Mouse (Mus musculus): ENCODE measurements around the gene Bbox1. TPM values are rescaled to one million over a fixed set of nuclear protein-coding genes. Genes with fewer than 3 reads are reported as not detected.

Bbox1 gene
- total RNA-seq (2023) = not detected

DNA sequence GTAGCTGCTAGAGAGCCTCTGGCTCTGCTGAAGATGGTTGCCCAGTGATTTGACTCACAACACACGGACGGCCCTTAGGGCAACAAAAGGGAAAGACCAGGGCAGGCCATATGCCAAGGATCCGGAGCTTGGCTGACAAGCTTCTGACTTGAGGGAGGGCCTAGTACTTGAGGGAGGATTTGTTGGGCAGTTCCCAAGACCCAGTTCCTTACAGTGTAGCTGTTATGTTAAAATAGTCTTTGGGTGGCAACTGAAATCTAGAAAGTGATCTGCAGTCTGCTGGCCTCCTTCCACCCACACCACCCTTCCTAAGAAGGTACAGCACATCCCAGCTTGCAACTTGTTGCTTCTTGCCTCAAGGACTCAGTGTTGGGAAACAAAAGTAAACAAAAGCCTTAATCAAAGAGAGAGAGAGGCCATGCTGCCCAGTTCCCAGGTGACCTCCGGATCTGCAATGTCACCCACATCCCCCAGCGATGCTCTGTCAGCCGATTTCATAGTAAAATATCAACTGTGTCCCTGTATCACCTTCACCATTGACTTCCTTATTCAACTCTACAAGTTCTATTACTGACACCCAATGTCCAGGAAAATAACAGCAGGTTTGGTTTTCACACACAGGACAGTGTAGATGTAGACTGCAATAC lies at the start of gene Bbox1:
Bbox1 (minus strand) TSS at position 52 of the 647 bp plus-strand sequence.

DNA sequence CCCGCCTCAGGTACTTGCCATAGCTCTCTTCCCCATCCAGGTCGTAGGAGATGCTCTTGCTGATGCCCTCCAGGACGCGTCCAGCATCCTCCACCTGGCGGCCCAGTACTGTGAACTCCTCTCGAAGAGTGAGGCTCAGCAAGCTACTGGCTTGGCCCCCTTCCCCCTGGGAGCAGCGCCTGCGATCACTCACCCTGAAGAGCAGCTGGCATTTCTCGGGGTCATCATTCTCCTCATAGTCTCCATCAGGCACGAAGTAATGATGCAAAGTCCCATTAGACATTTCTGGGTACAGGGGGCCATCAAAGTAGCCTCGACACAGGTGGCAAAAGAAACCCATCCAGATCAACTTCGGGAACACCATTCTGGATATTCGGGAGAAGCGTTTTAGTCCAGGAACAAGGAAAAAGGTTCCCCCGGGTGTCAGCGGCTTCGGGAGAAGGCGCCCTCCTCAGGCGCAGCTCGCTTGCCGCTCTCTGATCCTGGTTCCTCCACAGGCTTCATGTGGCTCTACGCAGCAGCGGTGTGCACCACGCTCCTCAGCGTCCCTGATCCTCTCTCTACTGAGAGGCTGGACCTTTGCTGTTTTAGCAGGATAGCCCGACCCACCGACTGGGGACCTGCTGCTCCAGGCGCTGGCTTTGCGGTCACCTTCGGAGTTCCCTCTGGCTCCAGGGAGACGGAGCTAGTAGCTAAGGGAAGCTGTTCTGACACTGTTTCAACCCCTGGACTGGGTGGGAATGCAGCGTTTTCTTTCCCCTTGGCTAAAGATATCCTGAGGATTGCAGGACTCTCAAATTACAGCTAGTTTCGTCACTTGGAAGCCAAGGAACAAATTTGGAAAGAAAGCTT lies 48.3 kb upstream of the Bbox1 start, which contains the start of gene Fibin:
Fibin (minus strand) TSS at position 752 of the 852 bp plus-strand sequence.

Other genes with a start within 250 kb of the Bbox1 start
- gene Fibin, start 48.6 kb upstream of the Bbox1 start, total RNA-seq (2023) = not detected